Mouse (Mus musculus): ENCODE measurements around the gene Dlx4.

DNA sequence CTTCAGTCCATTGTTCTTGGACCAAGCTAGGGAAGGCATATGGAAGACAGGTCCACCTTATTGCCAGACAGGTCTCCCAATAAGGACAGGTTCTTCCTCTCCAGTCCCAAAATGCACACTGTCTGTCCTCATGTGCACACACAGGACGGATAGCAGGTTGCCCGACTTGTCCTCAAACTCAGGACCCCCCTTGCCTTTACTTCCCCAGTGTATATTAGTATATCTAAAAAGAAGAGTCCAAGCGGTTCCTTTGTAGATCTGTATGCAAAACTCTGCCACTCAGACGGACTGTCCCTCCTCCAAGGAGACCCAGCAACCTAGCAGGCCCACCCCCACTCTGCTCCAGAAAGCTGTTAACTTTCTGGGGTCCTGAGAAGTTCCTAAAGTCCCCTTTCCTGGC is 2.4 kb downstream of the Dlx4 start:
- no peak for TF ChIP-seq POLR2A (IDR thresholded peaks at IDR 0.05; ENCODE audit: control insufficient read depth, low read depth, low read length)
- TF ChIP-seq CTCF (IDR thresholded peaks at IDR 0.05; ENCODE audit: control insufficient read depth, insufficient read depth, insufficient replicate concordance, low read depth, low read length) = no peak

Data from testis, adult 2 months (tissue).